13 mouse cellular contexts compared by ENCODE assay signal in genomic region chr10:111836802-111837201, GRCm38 (mm10).
"Had no signal": no experiment of that assay in that cellular context is flagged by ENCODE, and none has a peak within 500 bp of the region (broad histone marks: within the 10 kb centered on the region; RNA-seq: fewer than 3 reads in every experiment).

No protein-coding gene starts in this region.

- H3K27me3 ChIP-seq: limb, embryonic 12.5 days; liver, embryonic 13.5 days; lung, embryonic 15.5 days had no signal

- H3K4me3 ChIP-seq: left cerebral cortex, adult 2 months; limb, embryonic 12.5 days; liver, embryonic 13.5 days; lung, embryonic 15.5 days; midbrain, embryonic 15.5 days had no signal

- H3K36me3 ChIP-seq: limb, embryonic 12.5 days; liver, embryonic 13.5 days; lung, embryonic 15.5 days; midbrain, embryonic 15.5 days had no signal

- H3K9me3 ChIP-seq: limb, embryonic 12.5 days; liver, embryonic 13.5 days; lung, embryonic 15.5 days; midbrain, embryonic 15.5 days had no signal

- DNase-seq: kidney, adult 8-10 months; kidney, postnatal 25 days; liver; liver, embryonic 13.5 days; liver, postnatal 0 days; right cerebral cortex, adult 18-20 months; right cerebral cortex, postnatal 25 days; thymus, adult 18-20 months; thymus, postnatal 14 days had no signal

- ATAC-seq: liver, postnatal 0 days; midbrain, embryonic 15.5 days had no signal
